Mouse (Mus musculus): ENCODE data around the gene Best1. TPM values are rescaled to one million over a fixed set of nuclear protein-coding genes. Genes with fewer than 3 reads are reported as not detected.
A peak's percentile ranks its signal among the peaks of the same experiment; 100 is the strongest.
"Not testable (repeated sequence)": the region's sequence is repeated elsewhere in the genome, so short reads cannot be mapped to it uniquely, and the experiment has no call there.

The Best1 gene
- polyA plus RNA-seq, 1 experiment from 2014 or later = 1.6 TPM

DNA sequence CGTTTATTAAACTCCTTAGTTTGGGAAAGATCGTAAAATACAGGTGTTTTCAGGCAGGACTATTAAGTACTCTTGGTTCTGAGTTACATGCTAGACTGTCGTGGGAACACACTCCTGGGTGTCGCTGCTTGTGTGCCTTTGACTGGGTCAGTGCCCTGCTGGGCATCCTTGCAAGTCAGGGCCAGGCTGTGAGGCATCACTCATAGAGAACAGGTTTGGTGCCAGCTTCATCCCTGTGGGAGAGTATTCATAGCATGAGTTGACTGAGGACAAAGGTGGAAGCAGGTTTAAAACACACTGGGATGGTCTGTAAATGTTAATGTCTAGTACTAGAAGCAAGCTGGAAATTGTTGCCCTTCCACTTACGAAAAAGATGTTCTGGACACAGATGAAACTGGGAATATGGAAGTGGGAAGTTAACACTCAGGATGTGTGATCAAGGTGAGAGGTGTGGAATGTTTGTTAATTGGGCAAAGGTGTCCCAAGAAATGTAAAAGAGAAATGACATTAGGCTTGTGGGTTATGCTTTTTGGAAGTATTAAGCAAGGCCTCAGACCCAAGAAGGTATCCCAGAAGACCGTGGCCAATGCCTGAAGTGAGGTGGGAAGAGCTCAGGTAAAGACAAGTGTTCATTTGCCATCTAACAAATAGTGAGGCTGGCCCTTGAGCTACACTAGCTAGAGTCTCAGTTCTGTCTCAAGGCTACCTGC lies 16.1 kb downstream of the Best1 start:
- 90% methylated on average over 6 of the region's 6 CpGs for WGBS
- peaks cover 32% of the 10 kb centered on the region for H3K36me3 ChIP-seq (replicated peaks)
- no peaks in the 10 kb centered on the region for H3K9me3 ChIP-seq
- no peak for DNase-seq (ENCODE audit: low spot score)
- H3K4me3 ChIP-seq = no peak overlapping the region
- H3K27me3 ChIP-seq (replicated peaks; ENCODE audit: low read depth, poor library complexity, severe bottlenecking) = no peaks in the 10 kb centered on the region
- H3K27ac ChIP-seq (replicated peaks) = no peak overlapping the region
- peaks cover 50% of the 10 kb centered on the region for H3K4me1 ChIP-seq

DNA sequence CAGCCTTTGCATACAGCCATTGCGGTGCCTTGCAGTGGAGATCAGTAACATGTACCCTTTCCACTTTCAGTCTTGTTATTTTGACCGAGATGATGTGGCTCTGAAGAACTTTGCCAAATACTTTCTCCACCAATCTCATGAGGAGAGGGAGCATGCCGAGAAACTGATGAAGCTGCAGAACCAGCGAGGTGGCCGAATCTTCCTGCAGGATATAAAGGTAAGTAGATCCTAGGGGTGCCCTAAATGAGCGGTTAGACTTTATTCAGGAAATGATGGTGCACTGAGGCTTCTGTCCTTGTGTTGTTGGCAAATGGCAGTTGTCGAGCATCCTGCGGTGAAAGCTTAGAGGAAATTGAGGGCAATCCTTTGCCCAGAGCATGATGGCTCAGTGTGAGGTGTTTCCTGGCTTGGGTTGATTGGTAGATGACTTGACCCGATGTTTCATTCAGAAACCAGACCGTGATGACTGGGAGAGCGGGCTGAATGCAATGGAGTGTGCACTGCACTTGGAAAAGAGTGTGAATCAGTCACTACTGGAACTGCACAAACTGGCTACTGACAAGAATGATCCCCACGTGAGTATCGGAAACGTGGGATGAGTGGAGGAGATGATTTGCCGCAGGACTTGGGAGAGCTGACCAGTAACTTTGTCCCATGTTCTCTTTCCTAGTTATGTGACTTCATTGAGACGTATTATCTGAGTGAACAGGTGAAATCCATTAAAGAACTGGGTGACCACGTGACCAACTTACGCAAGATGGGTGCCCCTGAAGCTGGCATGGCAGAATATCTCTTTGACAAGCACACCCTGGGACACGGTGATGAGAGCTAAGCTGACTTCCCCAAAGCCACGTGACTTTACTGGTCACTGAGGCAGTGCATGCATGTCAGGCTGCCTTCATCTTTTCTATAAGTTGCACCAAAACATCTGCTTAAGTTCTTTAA lies 17.1 kb downstream of the Best1 start:
- no peak for DNase-seq (ENCODE audit: low spot score)
- peak overlapping the region; percentile 89 for H3K4me3 ChIP-seq
- no peaks in the 10 kb centered on the region for H3K9me3 ChIP-seq
- 92% methylated on average over 20 of the region's 20 CpGs for WGBS
- no peak overlapping the region for H3K27ac ChIP-seq (replicated peaks)
- H3K4me1 ChIP-seq = peaks cover 40% of the 10 kb centered on the region
- peaks cover 32% of the 10 kb centered on the region for H3K36me3 ChIP-seq (replicated peaks)
- H3K27me3 ChIP-seq (replicated peaks; ENCODE audit: low read depth, poor library complexity, severe bottlenecking) = no peaks in the 10 kb centered on the region

DNA sequence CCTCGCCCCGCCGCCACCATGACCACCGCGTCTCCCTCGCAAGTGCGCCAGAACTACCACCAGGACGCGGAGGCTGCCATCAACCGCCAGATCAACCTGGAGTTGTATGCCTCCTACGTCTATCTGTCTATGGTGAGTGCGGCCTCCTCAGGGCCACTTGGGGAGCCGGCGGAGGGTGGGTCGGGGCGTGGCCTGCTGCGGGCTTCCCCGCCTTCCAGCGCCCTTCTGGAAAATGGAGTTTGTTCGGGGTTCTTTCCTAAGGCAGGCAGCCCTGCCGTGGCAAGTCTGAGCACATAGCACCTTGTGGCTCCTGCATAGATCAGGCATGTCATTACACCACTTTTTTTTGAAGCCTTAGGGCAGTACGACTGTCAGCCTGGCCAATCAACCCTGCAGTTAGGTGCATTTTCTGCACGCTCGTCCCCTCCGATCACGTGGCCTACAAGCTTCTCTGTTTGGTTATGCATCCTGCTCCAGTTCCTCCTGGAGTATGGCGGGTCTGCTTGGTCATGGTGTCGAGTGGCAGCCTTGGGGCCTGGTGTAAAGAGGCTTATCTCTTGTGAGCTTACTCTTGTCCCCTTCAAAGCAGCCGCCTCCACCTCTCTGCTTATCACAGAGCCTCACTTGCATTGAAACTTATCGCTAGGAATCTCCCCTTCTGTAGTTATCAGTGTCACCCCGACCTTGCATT lies 18.4 kb downstream of the Best1 start:
- no peaks in the 10 kb centered on the region for H3K9me3 ChIP-seq
- WGBS = 1% methylated on average over 31 of the region's 31 CpGs
- peak overlapping the region; percentile 94 for H3K27ac ChIP-seq (replicated peaks)
- no peaks in the 10 kb centered on the region for H3K27me3 ChIP-seq (replicated peaks; ENCODE audit: low read depth, poor library complexity, severe bottlenecking)
- peak overlapping the region; percentile 89 for H3K4me3 ChIP-seq
- peaks cover 43% of the 10 kb centered on the region for H3K4me1 ChIP-seq
- H3K36me3 ChIP-seq (replicated peaks) = peaks cover 32% of the 10 kb centered on the region
- peak; percentile 79 for DNase-seq (ENCODE audit: low spot score)

DNA sequence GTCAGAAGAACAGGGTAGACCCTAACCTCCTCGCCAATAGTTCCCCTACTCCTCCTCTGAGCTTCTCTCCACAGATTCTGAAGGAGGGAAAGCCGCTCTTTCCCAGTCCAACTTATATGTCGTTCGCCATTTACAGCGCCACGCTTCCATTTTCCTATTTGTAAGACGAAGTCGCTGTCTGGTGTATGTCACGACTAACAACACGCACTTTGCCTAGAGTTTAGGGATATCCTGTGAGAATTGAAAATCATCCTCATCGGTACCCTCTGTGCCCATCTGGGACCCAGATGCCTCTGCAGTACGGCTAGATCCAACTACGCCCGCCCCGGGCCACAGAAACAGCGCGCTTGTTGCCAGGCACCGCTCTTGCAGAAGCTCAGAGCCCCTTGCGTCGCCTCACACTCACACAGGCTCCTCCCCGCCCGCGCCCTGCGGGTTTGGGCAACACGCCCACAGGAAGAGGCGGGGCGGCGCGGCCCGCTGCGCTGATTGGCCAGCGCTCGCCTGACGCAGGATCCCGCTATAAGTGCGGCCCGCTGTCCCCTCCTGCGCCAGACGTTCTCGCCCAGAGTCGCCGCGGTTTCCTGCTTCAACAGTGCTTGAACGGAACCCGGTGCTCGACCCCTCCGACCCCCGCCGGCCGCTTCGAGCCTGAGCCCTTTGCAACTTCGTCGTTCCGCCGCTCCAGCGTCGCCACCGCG lies 19.1 kb downstream of the Best1 start:
- Histone ChIP-seq H3K9me3 (no peaks in the 10 kb centered on the region), H3K4me3 (peak overlapping the region; percentile 89), H3K4me1 (peaks cover 36% of the 10 kb centered on the region), H3K36me3 (replicated peaks) (peaks cover 32% of the 10 kb centered on the region), H3K27ac (replicated peaks) (peak overlapping the region; percentile 94), H3K27me3 (replicated peaks; ENCODE audit: low read depth, poor library complexity, severe bottlenecking) (no peaks in the 10 kb centered on the region)
- WGBS = under 1% methylated on average over 59 of the region's 59 CpGs
- peak; percentile 99 for DNase-seq (ENCODE audit: low spot score)

DNA sequence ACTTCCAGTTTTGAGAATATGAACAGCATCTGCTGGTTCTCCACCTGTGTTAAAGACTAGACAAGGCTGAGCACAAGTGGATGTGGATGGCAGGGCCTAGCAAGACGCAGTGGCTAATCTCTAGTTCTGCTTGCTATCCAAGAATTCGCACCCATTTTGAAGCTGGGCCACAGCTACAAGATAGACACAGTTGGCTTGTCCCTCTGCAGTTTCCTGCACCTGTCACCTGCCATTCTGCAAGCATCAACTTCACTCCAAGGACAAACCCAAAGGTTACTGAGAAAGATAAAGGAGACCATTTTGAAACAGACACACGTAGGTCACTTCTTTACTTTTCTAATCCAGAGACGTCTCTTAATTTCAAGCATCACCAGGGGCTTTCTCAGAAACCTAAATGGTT lies 19.8 kb downstream of the Best1 start:
- Histone ChIP-seq H3K27ac (replicated peaks) (peak overlapping the region; percentile 94), H3K4me1 (peaks cover 29% of the 10 kb centered on the region), H3K4me3 (peak overlapping the region; percentile 89), H3K27me3 (replicated peaks; ENCODE audit: low read depth, poor library complexity, severe bottlenecking) (no peaks in the 10 kb centered on the region), H3K36me3 (replicated peaks) (peaks cover 29% of the 10 kb centered on the region), H3K9me3 (no peaks in the 10 kb centered on the region)
- no peak for DNase-seq (ENCODE audit: low spot score)
- WGBS = 68% methylated on average over 4 of the region's 4 CpGs

DNA sequence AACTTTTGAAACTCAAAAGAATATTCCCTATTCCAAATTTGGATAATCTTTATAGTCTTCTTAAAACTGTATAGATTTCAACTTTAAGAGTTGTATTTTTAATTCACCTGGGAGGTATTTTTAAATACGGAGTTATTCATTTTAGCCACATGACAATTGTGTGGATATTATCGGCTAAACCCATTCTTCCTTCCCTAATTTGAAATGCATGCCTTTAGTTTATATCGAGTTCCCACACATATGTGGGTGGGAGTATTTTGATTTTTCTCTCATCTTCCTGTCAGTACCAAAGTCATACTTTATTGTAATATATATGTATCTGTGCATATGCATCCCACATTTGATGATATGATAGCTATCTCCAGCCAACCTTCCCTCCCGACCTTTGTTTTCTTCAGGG lies 21.2 kb downstream of the Best1 start, which contains the start of gene Fth1:
Gene Fth1 (plus strand): TSS at position 341 of the 400 bp plus-strand sequence.
- 89% methylated on average over 4 of the region's 4 CpGs for WGBS
- DNase-seq (ENCODE audit: low spot score) = no peak
- H3K27me3 ChIP-seq (replicated peaks; ENCODE audit: low read depth, poor library complexity, severe bottlenecking) = no peaks in the 10 kb centered on the region
- H3K9me3 ChIP-seq = no peaks in the 10 kb centered on the region
- H3K4me1 ChIP-seq = peaks cover 32% of the 10 kb centered on the region
- peaks cover 16% of the 10 kb centered on the region for H3K36me3 ChIP-seq (replicated peaks)
- no peak within 1 kb of the TSS for H3K4me3 ChIP-seq
- peak within 1 kb of the TSS; percentile 94; the same call in 1 of the 2 replicates for H3K27ac ChIP-seq (replicated peaks)

DNA sequence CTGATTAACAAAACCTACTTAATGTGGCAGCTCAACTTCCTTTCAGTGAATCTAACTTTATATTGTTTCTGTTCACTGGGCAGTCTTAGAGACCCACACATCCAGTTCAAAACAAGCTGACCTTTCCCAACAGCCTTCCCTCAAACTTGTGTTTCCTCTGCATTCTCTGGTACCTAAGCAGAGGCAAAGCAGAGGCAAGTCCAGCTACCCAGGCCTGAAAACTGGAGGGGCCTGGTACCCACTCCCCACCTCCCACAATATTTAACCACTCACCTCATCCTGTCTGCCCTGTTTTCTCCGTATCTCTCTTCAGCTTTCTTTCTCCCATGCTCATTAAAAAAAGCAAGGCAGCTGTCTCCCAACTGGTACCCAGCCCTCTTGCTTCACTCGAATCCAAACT lies 22.3 kb downstream of the Best1 start:
- H3K4me1 ChIP-seq = peaks cover 32% of the 10 kb centered on the region
- 83% methylated on average over 2 of the region's 2 CpGs for WGBS
- H3K36me3 ChIP-seq (replicated peaks) = peaks cover 5% of the 10 kb centered on the region
- H3K9me3 ChIP-seq = no peaks in the 10 kb centered on the region
- H3K27ac ChIP-seq (replicated peaks) = no peak overlapping the region; the same call in 1 of the 2 replicates
- no peak for DNase-seq (ENCODE audit: low spot score)
- H3K27me3 ChIP-seq (replicated peaks; ENCODE audit: low read depth, poor library complexity, severe bottlenecking) = no peaks in the 10 kb centered on the region
- H3K4me3 ChIP-seq = no peak overlapping the region

DNA sequence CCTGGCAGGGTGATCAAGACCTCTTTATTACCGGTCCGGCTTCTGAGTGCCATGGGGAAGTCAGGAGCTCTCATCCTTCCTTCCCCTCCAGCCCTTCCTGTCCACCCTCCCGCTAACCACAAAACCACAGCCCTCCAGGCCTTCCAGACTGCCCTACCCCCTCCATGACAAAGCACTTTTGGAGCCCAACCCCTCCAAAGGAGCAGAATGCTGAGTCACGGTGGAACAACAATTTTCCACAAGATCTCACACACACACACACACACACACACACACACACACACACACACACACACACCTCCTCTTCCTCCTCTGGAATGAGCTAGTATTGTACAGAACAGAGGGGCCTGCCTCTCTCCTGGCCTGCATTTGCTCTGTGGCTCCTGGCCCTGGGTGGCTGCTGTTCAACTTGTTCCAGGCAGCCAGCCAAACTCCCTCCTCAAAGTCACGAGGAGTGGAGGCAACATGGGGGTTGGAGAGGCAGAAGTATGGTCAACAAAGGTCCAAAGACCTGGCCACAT lies 22.9 kb downstream of the Best1 start:
- H3K27me3 ChIP-seq (replicated peaks; ENCODE audit: low read depth, poor library complexity, severe bottlenecking) = no peaks in the 10 kb centered on the region
- WGBS = 52% methylated on average over 5 of the region's 5 CpGs
- H3K9me3 ChIP-seq = no peaks in the 10 kb centered on the region
- no peaks in the 10 kb centered on the region for H3K36me3 ChIP-seq (replicated peaks)
- H3K4me1 ChIP-seq = peaks cover 26% of the 10 kb centered on the region
- H3K27ac ChIP-seq (replicated peaks) = no peak overlapping the region; the same call in 1 of the 2 replicates
- DNase-seq (ENCODE audit: low spot score) = no peak
- H3K4me3 ChIP-seq = no peak overlapping the region

DNA sequence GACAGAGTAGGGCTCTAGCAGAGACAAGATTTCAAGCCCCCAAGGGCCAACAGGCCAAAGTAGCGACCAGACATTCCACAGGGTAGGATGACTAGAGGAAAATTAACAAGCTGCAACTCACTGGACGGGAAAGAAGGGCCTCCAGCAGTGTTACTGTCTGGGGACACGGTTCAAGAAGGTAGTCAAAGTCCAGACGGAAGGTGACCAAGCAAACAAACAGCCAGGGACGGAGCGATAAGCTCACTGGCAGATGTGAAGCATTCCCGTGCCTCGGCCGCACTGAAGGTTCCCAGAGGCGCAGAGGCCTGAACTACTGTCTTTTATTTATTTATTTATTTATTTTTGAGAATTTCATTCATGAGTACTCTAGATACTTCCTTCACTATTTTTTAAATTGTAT lies 24.3 kb downstream of the Best1 start:
- H3K36me3 ChIP-seq (replicated peaks) = no peaks in the 10 kb centered on the region
- no peak for DNase-seq (ENCODE audit: low spot score)
- H3K27ac ChIP-seq (replicated peaks) = no peak overlapping the region
- no peak overlapping the region for H3K4me3 ChIP-seq
- WGBS = 77% methylated on average over 10 of the region's 10 CpGs
- no peaks in the 10 kb centered on the region for H3K9me3 ChIP-seq
- H3K4me1 ChIP-seq = peaks cover 22% of the 10 kb centered on the region
- no peaks in the 10 kb centered on the region for H3K27me3 ChIP-seq (replicated peaks; ENCODE audit: low read depth, poor library complexity, severe bottlenecking)

DNA sequence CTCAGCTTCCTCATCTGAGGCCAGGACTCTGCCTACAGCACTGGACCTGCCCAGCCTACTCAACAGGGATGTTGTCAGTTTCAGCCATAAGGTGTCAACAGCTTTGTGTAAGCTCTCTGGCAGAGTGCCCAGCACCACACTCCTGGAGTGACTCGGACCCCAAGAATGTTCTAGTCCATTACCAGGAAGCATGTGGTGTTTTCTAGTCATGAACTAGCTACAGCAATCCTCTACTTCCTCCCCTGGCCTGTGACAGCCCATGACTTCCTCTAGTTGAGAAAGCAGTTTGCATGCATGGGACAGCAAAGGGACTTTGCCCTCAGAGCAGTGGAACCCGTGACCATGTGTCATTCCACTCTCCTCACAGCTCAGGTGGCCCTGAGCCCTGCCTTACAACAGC lies 26.6 kb downstream of the Best1 start:
- H3K9me3 ChIP-seq; H3K27me3 ChIP-seq (replicated peaks; ENCODE audit: low read depth, poor library complexity, severe bottlenecking); H3K36me3 ChIP-seq (replicated peaks); DNase-seq (ENCODE audit: low spot score); H3K4me3 ChIP-seq: not testable (repeated sequence)
- WGBS = 74% methylated on average over 2 of the region's 2 CpGs
- Histone ChIP-seq H3K4me1 (peaks cover 14% of the 10 kb centered on the region), H3K27ac (replicated peaks) (0 out of 2 replicates have a peak overlapping the region, but pooled peaks have one; percentile 10)

DNA sequence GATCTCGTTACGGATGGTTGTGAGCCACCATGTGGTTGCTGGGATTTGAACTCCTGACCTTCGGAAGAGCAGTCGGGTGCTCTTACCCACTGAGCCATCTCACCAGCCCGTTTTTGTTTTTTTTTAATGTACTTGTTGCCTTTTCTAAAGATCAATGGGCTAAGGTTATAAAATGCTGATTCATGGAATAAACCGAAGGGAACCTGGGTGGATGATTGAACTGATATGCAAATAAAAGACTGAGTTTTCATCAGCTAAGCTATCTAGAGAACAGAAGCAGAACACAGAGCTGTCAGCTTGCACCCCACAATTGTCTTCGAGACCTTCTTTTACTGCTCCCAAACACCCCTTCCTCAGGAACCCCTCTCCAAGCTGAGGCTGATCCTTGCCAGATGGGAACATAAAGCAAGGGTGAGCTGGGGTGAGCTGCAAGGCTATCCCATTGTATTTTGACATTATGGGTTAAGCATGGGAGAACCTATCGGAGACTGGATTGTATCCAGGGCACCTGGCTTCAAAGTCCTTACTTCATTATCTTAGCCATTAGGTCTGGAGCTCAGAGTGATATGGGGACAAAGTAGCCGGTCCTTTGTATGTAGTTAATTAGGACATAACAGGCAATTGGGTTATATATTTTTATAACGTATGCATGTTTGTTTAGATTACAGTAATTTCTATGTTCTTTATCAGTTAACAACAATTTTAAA lies 33.2 kb downstream of the Best1 start:
- Histone ChIP-seq H3K4me1 (peaks cover 11% of the 10 kb centered on the region), H3K36me3 (replicated peaks) (no peaks in the 10 kb centered on the region), H3K4me3 (no peak overlapping the region), H3K27ac (replicated peaks) (no peak overlapping the region), H3K27me3 (replicated peaks; ENCODE audit: low read depth, poor library complexity, severe bottlenecking) (no peaks in the 10 kb centered on the region), H3K9me3 (no peaks in the 10 kb centered on the region)
- DNase-seq (ENCODE audit: low spot score) = no peak
- 85% methylated on average over 10 of the region's 10 CpGs for WGBS
